Mouse (Mus musculus) heart, postnatal 0 days (tissue): Measurements from ENCODE around the gene Gm49601.

Experiments used
- CTCF ChIP-seq: IDR thresholded peaks from 2 replicates; pipeline ENCODE4 v1.5.1; 2016; ENCODE audit warnings: antibody characterized with exemption, control low read depth, low read depth
- EP300 ChIP-seq: IDR thresholded peaks from 2 replicates; pipeline ENCODE4 v1.6.1; 2016; ENCODE audit warnings: antibody characterized with exemption, low read depth

DNA sequence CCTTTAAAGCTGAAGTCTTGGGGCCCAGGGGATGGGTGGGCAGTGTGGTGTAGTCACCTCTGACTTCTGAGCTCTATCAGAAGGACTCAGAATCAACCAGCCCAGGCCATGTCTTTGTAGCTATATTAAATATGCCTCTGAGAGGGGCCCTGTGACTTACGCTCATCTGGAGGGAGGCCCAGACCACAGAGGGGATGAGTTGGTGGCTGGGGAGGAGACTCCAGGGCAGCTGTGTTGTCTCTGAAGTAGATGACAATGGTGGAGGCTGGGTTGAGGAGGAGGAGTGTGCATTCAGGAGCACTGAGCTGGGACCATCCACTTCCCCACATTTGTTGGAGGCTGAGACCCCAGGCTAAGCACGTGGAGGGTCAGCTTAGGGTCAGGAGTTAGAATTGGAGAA, 7.9 kb downstream of the Gm49601 start:
- no peak for TF ChIP-seq EP300
- no peak for TF ChIP-seq CTCF
